Mouse (Mus musculus) A20 (cell line): ENCODE measurements around the gene Cst10.

Experiments used
- DNase-seq: peaks from one replicate; pipeline ENCODE4 v3.0.0-alpha.2; 2011; ENCODE audit warnings: low read depth, low spot score

Gene Cst10

DNA sequence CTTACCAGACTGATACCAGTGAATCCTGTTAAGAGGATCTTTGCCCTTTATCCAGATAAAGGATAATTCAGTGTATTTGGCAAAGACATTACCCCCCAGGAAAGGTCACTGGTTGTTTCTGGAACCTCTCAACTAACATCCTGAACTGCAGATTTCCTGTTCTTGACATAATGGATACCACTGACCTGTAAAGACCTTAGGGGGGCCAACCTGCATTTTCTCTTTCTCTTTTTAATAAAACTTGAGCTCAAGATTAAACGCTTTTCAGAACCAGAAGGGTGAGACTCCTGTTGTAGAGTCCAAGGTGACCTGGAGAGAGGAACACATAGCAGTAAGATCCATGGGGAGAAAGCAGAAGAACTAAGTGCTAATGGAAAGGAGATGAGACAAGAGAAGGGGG lies at the start of gene Cst10:
Gene Cst10 (plus strand): TSS at position 301 of the 400 bp plus-strand sequence.
- no peak for DNase-seq

DNA sequence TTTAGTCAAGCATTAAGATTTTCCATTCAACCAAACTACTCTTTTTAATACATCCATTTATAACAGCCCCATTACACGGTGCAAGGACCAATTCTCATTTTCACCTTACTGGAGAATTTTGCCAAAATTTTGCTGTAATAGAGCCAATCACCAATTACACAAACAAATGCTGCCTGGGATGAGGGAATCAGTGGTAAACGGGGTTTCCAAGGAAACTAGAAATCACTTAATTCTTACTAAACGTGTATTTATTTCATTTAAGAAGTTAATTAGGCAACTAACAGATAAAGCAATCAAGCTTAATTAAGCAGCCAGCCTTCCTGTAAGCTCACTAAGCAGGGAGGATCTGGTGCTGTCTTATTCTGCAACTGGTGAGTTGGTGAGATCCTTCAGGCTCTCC lies 11.9 kb upstream of the Cst10 start:
- DNase-seq = no peak

DNA sequence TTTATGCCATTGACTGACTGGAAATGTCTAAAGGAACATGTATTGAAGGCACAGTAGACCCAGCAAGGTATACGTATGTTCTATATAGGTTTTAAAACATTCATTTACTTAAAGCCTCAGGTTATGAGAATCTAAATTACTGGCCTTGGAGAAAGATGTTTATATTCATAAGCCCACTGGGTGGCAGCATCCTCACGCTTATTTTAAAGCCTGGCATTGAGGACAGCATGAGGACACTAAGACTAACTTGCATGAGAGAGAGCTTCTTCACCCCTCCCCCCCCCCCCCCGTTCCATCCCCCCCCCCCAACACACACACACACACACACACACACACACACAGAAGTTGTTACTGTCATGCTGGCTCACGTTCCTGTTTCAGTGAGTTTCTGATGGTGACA lies 17.7 kb downstream of the Cst10 start:
- peak; percentile 7 for DNase-seq
